32 mouse cellular contexts compared by ENCODE assay signal in genomic region chr7:6650526-6650925, GRCm38 (mm10). TPM values are rescaled to one million over a fixed set of nuclear protein-coding genes. Genes with fewer than 3 reads are reported as not detected.
"Had no signal": no experiment of that assay in that cellular context is flagged by ENCODE, and none has a peak within 500 bp of the region (broad histone marks: within the 10 kb centered on the region; RNA-seq: fewer than 3 reads in every experiment).

No protein-coding gene starts in this region.

- H3K4me3 ChIP-seq: limb, embryonic 10.5 days; limb, embryonic 12.5 days; limb, embryonic 13.5 days; limb, embryonic 15.5 days; liver, embryonic 12.5 days; liver, embryonic 13.5 days; liver, embryonic 15.5 days; lung, embryonic 15.5 days; midbrain, embryonic 10.5 days; midbrain, embryonic 12.5 days; midbrain, embryonic 13.5 days; midbrain, embryonic 15.5 days; myocyte; neural tube, embryonic 12.5 days had no signal

- H3K4me1 ChIP-seq: limb, embryonic 10.5 days; limb, embryonic 12.5 days; limb, embryonic 13.5 days; limb, embryonic 15.5 days; liver, embryonic 12.5 days; liver, embryonic 13.5 days; liver, embryonic 15.5 days; lung, embryonic 15.5 days; megakaryocyte, embryonic 14.5 days; midbrain, embryonic 10.5 days; midbrain, embryonic 12.5 days; midbrain, embryonic 13.5 days; midbrain, embryonic 15.5 days; neural tube, embryonic 12.5 days had no signal

- H3K27ac ChIP-seq: limb, embryonic 10.5 days; limb, embryonic 12.5 days; limb, embryonic 13.5 days; limb, embryonic 15.5 days; liver, embryonic 12.5 days; liver, embryonic 13.5 days; liver, embryonic 14.5 days; liver, embryonic 15.5 days; lung, embryonic 15.5 days; macrophage; midbrain, embryonic 10.5 days; midbrain, embryonic 12.5 days; midbrain, embryonic 13.5 days; midbrain, embryonic 15.5 days; neural tube, embryonic 12.5 days had no signal

- DNase-seq: left cerebral cortex, postnatal 4 days; liver; liver, embryonic 13.5 days; liver, postnatal 0 days; lung, adult 18-20 months; lung, adult 2 months; lung, embryonic 14.5 days; lung, postnatal 10 days; lung, postnatal 14 days; lung, postnatal 36 days; lung, postnatal 4 days; midbrain, embryonic 14.5 days had no signal

- H3K36me3 ChIP-seq: limb, embryonic 10.5 days; limb, embryonic 12.5 days; limb, embryonic 13.5 days; limb, embryonic 15.5 days; liver, embryonic 12.5 days; liver, embryonic 13.5 days; liver, embryonic 15.5 days; lung, embryonic 15.5 days; midbrain, embryonic 10.5 days; midbrain, embryonic 12.5 days; midbrain, embryonic 13.5 days; midbrain, embryonic 15.5 days; neural tube, embryonic 12.5 days had no signal

- H3K9me3 ChIP-seq: limb, embryonic 10.5 days; limb, embryonic 12.5 days; limb, embryonic 13.5 days; limb, embryonic 15.5 days; liver, embryonic 13.5 days; liver, embryonic 15.5 days; lung, embryonic 15.5 days; midbrain, embryonic 12.5 days; midbrain, embryonic 15.5 days; neural tube, embryonic 12.5 days had no signal

- H3K27me3 ChIP-seq: limb, embryonic 12.5 days; limb, embryonic 13.5 days; limb, embryonic 15.5 days; liver, embryonic 12.5 days; liver, embryonic 13.5 days; liver, embryonic 15.5 days; lung, embryonic 15.5 days; megakaryocyte, embryonic 14.5 days; midbrain, embryonic 12.5 days; midbrain, embryonic 13.5 days; midbrain, embryonic 15.5 days; neural tube, embryonic 12.5 days had no signal

RNA-seq across cellular contexts. Expression of gene Zim1, which starts 45.7 kb away (rescaled TPM):
- total RNA-seq: megakaryocyte progenitor cell, adult 5-6 weeks; megakaryocyte, adult 5-6 weeks; megakaryocyte-erythroid progenitor cell, adult 5-6 weeks; monocyte, adult 5-6 weeks had no signal
- polyA plus RNA-seq: macrophage had no signal
